Mouse (Mus musculus) myocyte (in vitro differentiated cells): ENCODE results near the gene Ap1s1. TPM values are rescaled to one million over a fixed set of nuclear protein-coding genes. Genes with fewer than 3 reads are reported as not detected.

Source experiments
- H3K27me3 ChIP-seq: one replicate; pipeline ENCODE4 v1.6.1; 2011; ENCODE audit not compliant: control insufficient read depth, insufficient read depth, insufficient read length
- H3K36me3 ChIP-seq: one replicate; pipeline ENCODE4 v1.6.1; 2011; ENCODE audit not compliant: control insufficient read depth, insufficient read depth
- H3K4me2 ChIP-seq: one replicate; pipeline ENCODE4 v1.6.1; 2011; ENCODE audit warnings: low read depth, control low read depth
- H3K4me3 ChIP-seq: one replicate; pipeline ENCODE4 v1.5.1; 2011; ENCODE audit warnings: mild to moderate bottlenecking, control low read depth, moderate library complexity
- H3K79me2 ChIP-seq: one replicate; pipeline ENCODE4 v1.6.1; 2011; ENCODE audit not compliant: control insufficient read depth, insufficient read depth
- H3ac ChIP-seq: one replicate; pipeline ENCODE4 v1.6.1; 2011; ENCODE audit not compliant: control insufficient read depth, insufficient read length
- CEBPB ChIP-seq: IDR thresholded peaks from 2 replicates; pipeline ENCODE4 v1.6.1; 2011; ENCODE audit warnings: mild to moderate bottlenecking, moderate library complexity; ENCODE audit not compliant: poor library complexity, insufficient read depth, severe bottlenecking
- E2F4 ChIP-seq: IDR thresholded peaks from one replicate; pipeline ENCODE4 v1.6.1; 2011; ENCODE audit warnings: mild to moderate bottlenecking, control low read depth, moderate library complexity; ENCODE audit not compliant: insufficient read depth
- MAX ChIP-seq: IDR thresholded peaks from one replicate; pipeline ENCODE4 v1.6.1; 2011; ENCODE audit warnings: low read depth, mild to moderate bottlenecking, control low read depth
- MYOD1 ChIP-seq, 3 experiments: IDR thresholded peaks; one replicate each; pipeline ENCODE4 v1.6.1; 2011; ENCODE audit warnings: control low read depth in 2 of 3, low read depth in 2 of 3, mild to moderate bottlenecking in 2 of 3, moderate library complexity in 1 of 3; ENCODE audit not compliant: insufficient read length in 2 of 3, control insufficient read depth in 1 of 3
- MYOG ChIP-seq, 3 experiments: IDR thresholded peaks; one replicate each; pipeline ENCODE4 v1.6.1; 2011; ENCODE audit warnings: control low read depth in 2 of 3, low read depth in 2 of 3, mild to moderate bottlenecking in 2 of 3; ENCODE audit not compliant: insufficient read length in 2 of 3, control insufficient read depth in 1 of 3, insufficient read depth in 1 of 3
- POLR2A ChIP-seq: IDR thresholded peaks from one replicate; pipeline ENCODE4 v1.6.1; 2011; ENCODE audit warnings: low read depth, mild to moderate bottlenecking, control low read depth, moderate library complexity; ENCODE audit not compliant: insufficient read length
- POLR2AphosphoS2 ChIP-seq: IDR thresholded peaks from one replicate; pipeline ENCODE4 v1.6.1; 2011; ENCODE audit warnings: low read depth, control low read depth; ENCODE audit not compliant: insufficient read length
- REST ChIP-seq: IDR thresholded peaks from one replicate; pipeline ENCODE4 v1.6.1; 2011; ENCODE audit warnings: mild to moderate bottlenecking, control low read depth, moderate library complexity; ENCODE audit not compliant: insufficient read depth, insufficient read length
- SRF ChIP-seq: IDR thresholded peaks from one replicate; pipeline ENCODE4 v1.6.1; 2011; ENCODE audit warnings: low read depth; ENCODE audit not compliant: control insufficient read depth, insufficient read length
- TCF12 ChIP-seq: IDR thresholded peaks from one replicate; pipeline ENCODE4 v1.6.1; 2011; ENCODE audit warnings: mild to moderate bottlenecking, control low read depth; ENCODE audit not compliant: poor library complexity, insufficient read depth, severe bottlenecking
- TCF3 ChIP-seq: IDR thresholded peaks from one replicate; pipeline ENCODE4 v1.6.1; 2011; ENCODE audit warnings: low read depth, control low read depth; ENCODE audit not compliant: insufficient read length
- USF1 ChIP-seq: IDR thresholded peaks from one replicate; pipeline ENCODE4 v1.6.1; 2011; ENCODE audit warnings: low read depth, mild to moderate bottlenecking, control low read depth, moderate library complexity
- polyA plus RNA-seq: library from polyadenylated mRNA; unstranded; fragments of >200 nt; fragmentation: generic; extraction: Trizol; gene quantifications from one replicate; pipeline ENCODE4 v1.2.1, GENCODE M21; 2012; ENCODE audit warnings: missing spikeins

Gene Ap1s1
- polyA plus RNA-seq, 1 experiment: 172 TPM

DNA sequence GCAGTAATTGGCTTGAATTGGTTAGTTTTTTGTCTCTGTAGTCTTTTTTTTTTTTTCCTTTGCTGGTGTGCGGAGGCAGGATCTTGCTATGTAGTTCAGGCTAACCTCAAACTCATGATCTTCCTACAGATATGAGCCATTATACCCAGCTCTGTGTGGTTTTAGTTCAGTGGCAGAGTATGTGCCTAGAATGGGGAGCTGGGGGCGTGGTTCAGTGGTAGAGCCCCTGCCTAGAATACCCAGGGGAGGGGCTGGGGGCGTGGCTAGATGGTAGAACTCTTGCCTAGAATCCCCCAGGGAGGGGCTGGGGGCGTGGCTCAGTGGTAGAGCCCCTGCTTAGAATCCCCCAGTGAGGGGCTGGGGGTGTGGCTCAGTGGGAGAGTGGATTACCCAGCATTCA is 22.8 kb upstream of the Ap1s1 start:
- Histone ChIP-seq H3K27me3 (no peaks in the 10 kb centered on the region), H3K36me3 (no peaks in the 10 kb centered on the region), H3K4me2 (peak overlapping the region; percentile 13), H3K4me3 (no peak overlapping the region), H3ac (no peak overlapping the region), H3K79me2 (peaks cover 31% of the 10 kb centered on the region)
- TF ChIP-seq REST (no peak), SRF (no peak), MYOD1 (IDR thresholded peaks at IDR 0.05; ENCODE audit: control insufficient read depth in 1 of 3, insufficient read length in 2 of 3, low read depth in 2 of 3) (no peak), POLR2AphosphoS2 (no peak), E2F4 (no peak), POLR2A (no peak), CEBPB (no peak)

DNA sequence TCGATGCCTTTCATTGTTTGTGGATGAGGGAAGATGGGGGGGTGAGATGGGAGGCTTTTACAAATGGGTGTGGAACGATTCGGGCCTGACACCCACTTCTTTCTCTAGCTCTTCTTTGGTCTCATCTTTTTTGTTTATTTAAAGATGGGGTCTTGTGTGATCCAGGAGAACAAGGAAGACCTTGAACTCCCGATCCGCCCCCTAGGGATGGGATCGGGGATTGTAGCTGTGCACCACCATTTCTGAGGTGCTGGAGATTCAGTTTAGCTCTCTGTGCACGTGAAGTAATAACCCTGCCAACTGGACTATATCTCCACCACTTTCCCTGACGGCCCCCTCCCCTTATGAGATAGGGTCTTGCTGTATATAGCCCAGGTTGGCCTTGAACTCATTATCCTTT is 20.0 kb upstream of the Ap1s1 start:
- no peak for TF ChIP-seq POLR2A
- no peak for TF ChIP-seq MYOG (IDR thresholded peaks at IDR 0.05; ENCODE audit: control insufficient read depth in 1 of 3, insufficient read depth in 1 of 3, insufficient read length in 2 of 3, low read depth in 2 of 3)
- TF ChIP-seq SRF: no peak
- no peak for TF ChIP-seq POLR2AphosphoS2
- TF ChIP-seq USF1: no peak
- TF ChIP-seq CEBPB: no peak
- no peak for TF ChIP-seq TCF3
- no peak for TF ChIP-seq MYOD1 (IDR thresholded peaks at IDR 0.05; ENCODE audit: control insufficient read depth in 1 of 3, insufficient read length in 2 of 3, low read depth in 2 of 3)
- no peak for TF ChIP-seq TCF12
- TF ChIP-seq E2F4: no peak
- no peaks in the 10 kb centered on the region for H3K36me3 ChIP-seq
- H3K4me2 ChIP-seq: peak overlapping the region; percentile 43
- H3ac ChIP-seq: no peak overlapping the region
- H3K79me2 ChIP-seq: peaks cover 21% of the 10 kb centered on the region
- no peaks in the 10 kb centered on the region for H3K27me3 ChIP-seq
- no peak overlapping the region for H3K4me3 ChIP-seq

DNA sequence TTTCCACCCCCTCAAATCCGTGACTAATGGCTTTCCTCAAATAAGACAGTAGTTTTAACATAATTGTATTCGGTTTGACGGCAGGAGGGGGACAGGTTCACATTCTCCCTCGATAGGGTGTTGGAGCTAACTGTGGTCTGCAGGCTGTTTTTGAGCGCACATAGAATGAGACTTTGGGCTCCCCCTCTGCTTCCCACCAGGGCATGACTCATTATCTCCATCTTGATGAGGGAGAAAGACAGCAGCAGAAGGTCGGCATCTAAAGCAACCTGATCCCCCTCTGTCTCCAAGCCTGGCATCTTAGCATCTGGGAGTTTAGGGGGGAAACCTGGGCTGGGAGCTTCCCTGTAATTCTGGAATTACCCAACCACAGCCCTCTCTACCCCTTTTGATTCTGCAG is 19.5 kb upstream of the Ap1s1 start:
- H3K27me3 ChIP-seq: no peaks in the 10 kb centered on the region
- no peak overlapping the region for H3K4me3 ChIP-seq
- peaks cover 16% of the 10 kb centered on the region for H3K79me2 ChIP-seq
- no peak overlapping the region for H3ac ChIP-seq
- TF ChIP-seq TCF3 (no peak), E2F4 (no peak), REST (no peak), MYOD1 (IDR thresholded peaks at IDR 0.05; ENCODE audit: control insufficient read depth in 1 of 3, insufficient read length in 2 of 3, low read depth in 2 of 3) (peak in 2 of 3 experiments; percentile 76 to 81), MYOG (IDR thresholded peaks at IDR 0.05; ENCODE audit: control insufficient read depth in 1 of 3, insufficient read depth in 1 of 3, insufficient read length in 2 of 3, low read depth in 2 of 3) (no peak), TCF12 (no peak), MAX (no peak), POLR2A (no peak)
- no peaks in the 10 kb centered on the region for H3K36me3 ChIP-seq
- peak overlapping the region; percentile 43 for H3K4me2 ChIP-seq

DNA sequence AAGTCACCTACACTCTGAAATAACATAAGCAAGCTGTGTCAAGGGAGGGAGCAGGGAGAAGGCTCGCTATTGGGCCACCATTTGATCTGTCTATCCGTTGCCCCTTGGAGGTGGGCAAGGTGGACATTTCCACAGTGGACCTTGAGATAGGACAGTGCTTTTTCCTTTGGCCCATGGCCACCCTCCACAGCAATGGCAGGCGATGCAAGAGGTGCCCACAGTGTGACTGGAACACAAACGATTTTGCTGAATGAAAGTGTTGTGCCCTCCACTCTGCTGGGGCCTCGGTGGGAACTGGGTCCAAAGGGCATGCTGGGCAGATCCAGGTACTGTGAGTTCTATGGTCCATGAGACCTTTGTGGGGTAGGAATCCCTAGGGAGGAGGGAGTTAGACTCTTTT is 16.7 kb upstream of the Ap1s1 start:
- Histone ChIP-seq H3K4me2 (peak overlapping the region; percentile 40), H3K36me3 (no peaks in the 10 kb centered on the region), H3ac (no peak overlapping the region), H3K27me3 (no peaks in the 10 kb centered on the region), H3K4me3 (no peak overlapping the region), H3K79me2 (no peaks in the 10 kb centered on the region)
- TF ChIP-seq SRF (no peak), REST (no peak), CEBPB (no peak), MAX (no peak), TCF12 (no peak), MYOG (IDR thresholded peaks at IDR 0.05; ENCODE audit: control insufficient read depth in 1 of 3, insufficient read depth in 1 of 3, insufficient read length in 2 of 3, low read depth in 2 of 3) (no peak), TCF3 (no peak), POLR2AphosphoS2 (no peak), E2F4 (no peak), MYOD1 (IDR thresholded peaks at IDR 0.05; ENCODE audit: control insufficient read depth in 1 of 3, insufficient read length in 2 of 3, low read depth in 2 of 3) (no peak), USF1 (no peak), POLR2A (no peak)

DNA sequence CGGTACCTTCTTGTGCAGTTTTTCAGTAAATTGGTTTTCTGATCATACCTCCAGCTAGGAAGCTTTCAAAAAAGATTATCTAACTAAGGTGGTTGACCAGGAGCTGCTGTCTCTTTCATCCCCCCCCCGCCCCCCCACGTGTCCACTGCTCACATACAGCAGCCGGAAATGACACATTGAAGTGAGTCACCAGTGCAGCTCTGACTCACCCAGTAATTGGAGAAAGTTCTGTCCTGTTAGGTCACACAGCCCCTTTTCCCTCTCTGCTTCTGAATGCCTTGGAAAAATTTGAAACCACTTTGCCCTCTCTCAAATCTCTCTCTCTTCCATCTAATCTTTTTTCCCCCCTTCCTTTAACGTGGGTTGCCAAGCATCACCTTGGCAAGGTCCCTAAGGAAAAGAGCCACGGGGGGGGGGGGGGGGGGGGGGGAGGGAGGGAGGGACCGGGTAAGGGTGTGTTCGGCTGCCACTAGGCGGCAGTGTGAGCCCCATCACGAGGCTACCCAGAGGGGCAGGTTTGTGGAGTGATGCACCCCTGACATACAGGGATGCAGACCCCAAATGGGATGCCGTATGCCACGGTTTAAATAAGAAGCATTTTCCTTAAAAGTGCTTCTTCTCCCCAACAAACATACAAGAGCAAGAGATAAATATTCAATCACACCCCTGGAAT is 16.0 kb upstream of the Ap1s1 start:
- Histone ChIP-seq H3K4me3 (no peak overlapping the region), H3K36me3 (no peaks in the 10 kb centered on the region), H3K27me3 (no peaks in the 10 kb centered on the region), H3K79me2 (no peaks in the 10 kb centered on the region), H3K4me2 (peak overlapping the region; percentile 48), H3ac (no peak overlapping the region)
- TF ChIP-seq TCF12 (no peak), REST (no peak), CEBPB (no peak), E2F4 (no peak), MYOG (IDR thresholded peaks at IDR 0.05; ENCODE audit: control insufficient read depth in 1 of 3, insufficient read depth in 1 of 3, insufficient read length in 2 of 3, low read depth in 2 of 3) (no peak), MAX (no peak), POLR2AphosphoS2 (no peak), POLR2A (no peak), USF1 (no peak), MYOD1 (IDR thresholded peaks at IDR 0.05; ENCODE audit: control insufficient read depth in 1 of 3, insufficient read length in 2 of 3, low read depth in 2 of 3) (no peak), TCF3 (no peak), SRF (no peak)
